Mouse (Mus musculus): ENCODE measurements around the gene Adgrv1.

Adgrv1 gene

DNA sequence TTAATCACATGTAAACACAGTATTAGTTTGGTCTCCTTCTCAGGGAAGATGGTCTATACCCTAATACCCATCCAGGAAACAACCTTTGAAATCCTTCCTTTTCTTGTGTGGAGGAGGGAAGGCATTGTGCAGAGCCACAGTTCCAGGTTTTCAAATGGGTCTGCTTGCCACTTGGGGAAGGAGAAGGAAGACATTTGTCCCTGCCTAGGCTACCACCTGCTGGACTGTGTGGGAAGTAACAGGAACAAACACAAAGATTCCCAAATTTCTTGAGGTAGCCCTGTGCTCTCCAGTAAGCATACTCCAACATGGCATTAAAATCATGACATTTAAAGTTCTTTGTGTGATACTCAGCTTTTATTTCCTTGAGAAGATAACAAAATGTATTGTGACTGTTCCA is 477.6 kb downstream of the Adgrv1 start:
- DNase-seq (ENCODE audit: extremely low read depth, low read depth), result no peak

DNA sequence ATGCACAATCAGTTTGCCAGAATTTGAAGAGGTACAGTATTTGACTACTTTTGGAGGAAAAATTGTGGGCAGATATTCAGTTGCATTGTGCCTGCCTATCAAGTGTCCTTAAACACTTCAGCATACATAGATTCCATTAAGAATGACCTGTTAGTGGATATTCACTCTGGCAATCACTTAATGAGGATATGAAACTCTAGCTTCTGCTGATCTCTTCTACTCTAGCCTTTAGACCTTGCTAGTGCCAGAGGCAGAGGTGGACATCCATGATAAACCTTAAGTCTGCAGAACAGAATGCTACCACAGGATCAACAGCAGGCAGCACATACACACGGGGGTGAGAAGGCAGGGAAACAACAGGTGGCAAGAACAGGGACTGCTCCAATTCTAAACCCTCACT is 488.5 kb downstream of the Adgrv1 start:
- DNase-seq (ENCODE audit: extremely low read depth, low read depth), result no peak

DNA sequence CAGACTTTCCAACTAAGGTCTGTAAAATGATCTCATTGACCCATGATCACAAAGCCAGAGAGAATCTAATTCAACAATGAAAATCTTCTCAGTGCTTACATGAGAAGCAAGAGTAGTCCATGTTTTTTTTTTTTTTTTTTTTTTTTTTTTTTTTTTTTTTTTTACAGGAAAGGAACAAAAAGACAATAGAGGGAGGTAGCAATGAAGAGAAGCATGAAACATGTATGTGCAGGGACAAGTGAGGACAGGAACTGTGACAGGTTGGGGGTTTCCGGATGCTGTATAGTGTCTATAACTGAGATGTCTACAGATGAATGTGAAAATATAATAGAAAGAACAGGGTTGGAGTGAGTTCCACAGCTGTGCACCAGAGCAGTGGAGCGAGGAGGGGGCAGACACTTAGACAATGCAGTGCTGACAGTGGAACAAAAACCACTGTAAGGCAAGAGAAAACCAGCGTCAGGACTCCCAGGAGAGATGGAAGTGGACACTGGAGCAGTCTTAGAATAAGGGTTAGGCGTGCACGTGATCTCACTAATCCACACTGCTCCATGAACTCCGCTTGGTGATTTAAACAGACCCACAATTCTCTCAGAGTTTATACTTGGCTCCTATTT is 490.6 kb downstream of the Adgrv1 start:
- DNase-seq (ENCODE audit: extremely low read depth, low read depth), result no peak

DNA sequence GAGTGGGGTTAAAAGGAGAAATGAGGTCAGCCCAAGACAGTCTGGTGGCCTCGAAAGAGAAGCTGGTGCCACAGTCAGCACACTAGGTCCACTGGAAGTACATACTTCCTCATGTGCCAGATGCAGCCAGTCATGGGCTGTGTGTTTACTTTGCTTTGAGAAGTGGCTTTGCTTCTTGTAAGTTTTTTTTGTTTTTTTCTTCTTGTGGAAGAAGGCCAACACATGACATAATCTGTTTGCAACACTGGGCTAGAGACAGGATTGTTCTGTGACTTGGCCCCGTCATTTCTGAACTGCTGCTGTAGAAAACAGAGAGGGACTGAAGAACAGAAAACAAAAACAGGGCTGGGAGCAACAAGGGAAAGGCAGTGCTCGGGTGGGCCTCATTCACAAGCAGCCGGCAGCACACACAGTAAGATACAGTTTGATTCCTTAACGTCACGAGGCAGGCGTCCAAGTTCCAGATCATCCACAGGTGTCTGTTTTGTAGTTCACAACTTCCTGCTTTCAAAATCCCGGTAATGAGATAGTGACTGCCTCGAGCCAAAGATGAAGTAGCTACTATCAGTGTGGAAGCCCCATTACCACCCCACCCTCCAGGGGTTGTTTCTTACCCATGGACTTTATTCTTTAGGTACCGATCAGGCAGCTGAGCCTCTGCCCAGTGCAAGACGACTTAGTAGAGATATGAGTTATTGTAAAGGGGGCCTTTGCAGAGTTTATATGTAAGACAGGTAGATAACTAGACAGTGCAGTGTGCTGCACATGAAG is 496.1 kb downstream of the Adgrv1 start:
- no peak for DNase-seq (ENCODE audit: extremely low read depth, low read depth)

DNA sequence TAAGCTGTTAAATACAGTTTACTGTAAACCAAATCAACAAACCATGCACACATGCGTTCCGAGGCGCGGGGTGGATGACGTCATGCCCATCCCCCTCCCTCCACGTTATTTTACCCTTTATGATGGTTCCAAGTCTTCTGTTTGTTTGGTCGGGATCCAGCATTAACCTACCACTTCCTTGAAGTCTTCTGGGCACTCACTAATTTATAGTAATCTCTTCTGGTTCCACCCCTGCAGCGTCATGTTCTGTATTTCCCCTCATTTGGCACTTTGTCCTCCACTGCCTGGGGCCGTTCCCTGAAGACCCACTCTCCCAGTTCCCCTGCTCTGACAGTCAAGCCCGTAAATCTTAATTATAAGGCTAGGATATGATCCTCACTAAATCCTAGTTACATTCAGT is 497.0 kb downstream of the Adgrv1 start:
- no peak for DNase-seq (ENCODE audit: extremely low read depth, low read depth)

DNA sequence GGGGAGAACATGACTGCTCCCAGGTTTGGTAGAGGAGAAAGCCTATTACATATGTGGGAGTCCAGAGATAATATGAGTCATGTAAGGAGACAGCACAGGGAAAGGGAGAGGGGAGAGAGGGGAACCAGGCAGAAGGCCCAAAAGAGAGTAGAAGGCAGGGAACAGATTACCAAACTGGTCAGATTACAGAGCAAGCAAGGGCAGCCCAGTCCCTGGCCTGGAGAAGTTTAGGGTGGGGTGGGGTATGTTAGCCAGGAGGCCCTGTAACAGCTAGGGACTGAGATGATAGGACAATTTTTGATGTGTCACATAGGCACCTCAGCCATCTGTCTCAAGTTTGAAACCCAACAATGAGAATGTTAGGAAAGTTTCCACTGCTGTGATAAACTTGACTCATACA is 498.5 kb downstream of the Adgrv1 start:
- DNase-seq (ENCODE audit: extremely low read depth, low read depth), result no peak

DNA sequence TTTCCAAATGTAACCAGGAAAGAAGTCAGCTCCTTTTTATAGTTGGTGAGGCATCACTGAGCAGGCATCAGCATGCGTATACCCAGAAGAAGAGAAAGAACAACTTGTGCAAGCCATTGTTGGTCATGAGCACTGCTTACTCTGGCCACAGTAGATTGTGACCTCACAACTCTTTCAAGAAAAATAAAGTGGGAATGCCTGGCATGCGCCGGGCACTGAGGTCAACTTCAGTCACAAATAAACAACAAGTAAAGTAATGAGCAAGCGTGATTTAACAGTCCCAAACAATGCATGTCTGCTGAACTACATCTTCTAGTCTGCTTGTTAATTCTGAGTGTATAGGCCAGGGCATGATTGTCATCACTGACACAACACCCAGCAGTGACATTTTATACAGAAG is 499.6 kb downstream of the Adgrv1 start:
- no peak for DNase-seq (ENCODE audit: extremely low read depth, low read depth)

DNA sequence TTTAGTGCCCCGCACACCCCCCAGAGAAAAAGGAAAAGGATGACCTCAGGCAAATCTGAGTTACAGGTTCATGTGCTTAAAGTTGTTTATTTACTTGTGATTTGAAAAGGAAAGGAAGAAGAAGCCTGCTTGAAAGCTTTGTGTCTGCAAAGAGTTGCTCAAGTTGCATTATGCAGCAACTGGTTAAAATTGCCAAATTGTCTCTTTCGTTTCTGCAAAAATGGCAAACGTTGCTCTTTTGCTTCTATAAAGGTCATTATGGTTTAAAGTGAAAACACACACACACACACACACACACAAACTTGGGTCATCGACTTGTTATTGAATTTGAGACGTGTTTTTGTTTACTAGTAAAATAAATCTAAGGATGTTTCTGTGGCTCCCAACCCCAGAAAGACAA is 500.3 kb downstream of the Adgrv1 start:
- no peak for DNase-seq (ENCODE audit: extremely low read depth, low read depth)

DNA sequence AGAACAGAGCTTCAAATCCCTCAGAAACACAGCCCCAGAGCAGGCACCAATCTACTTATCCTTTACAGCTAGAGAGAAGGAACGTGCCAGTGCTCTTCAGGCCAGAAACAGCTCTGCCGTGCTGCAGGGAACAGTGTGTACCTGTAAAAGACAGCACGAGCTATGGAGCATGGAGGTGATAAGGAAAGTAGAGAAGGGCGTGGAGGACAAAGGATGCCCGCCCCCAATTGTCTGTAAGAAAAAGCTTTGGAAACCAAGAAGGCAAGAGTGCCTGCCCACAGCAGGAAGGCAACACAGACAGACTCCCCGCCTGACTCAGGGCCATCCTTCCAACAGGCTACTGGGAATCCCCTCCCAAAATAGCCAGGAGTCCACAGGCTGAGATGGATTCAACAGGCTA is 501.1 kb downstream of the Adgrv1 start:
- DNase-seq (ENCODE audit: extremely low read depth, low read depth), result no peak

DNA sequence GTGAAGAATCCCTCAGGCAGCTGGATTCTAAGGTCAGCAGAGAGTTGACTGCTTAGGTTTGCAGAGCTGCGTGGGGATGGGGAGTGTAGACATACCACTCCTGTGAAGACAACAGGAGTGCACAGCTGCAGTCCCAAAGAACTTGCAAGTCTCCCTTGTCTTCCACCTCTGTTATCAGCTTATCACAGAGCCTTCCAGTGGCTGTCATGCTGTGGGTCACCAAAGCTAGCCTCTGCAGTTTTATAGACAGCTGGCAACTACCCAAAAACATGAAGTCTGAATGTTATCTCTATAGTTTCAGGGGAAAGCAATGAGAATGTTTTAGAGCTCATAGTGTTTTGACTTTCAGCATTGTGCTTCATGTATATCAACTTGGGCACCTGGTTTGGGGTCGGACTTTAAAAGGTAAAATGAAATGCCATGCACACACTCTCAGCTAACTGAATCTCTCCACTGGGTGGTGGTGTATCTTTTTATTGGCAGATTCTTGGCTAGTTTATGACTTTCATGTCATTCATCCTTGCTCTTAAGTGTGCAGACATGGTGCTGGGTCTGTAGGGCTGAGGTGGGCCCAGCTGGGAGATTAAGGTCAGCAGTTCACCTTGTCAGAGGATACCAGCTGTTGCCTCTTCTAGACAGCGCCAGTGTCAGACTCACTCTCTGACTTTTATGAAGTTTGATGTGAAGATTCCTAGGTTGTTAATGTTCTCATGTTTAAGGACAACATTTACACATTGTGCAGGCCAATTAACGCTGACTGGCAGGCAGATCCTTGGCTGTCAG is 502.0 kb downstream of the Adgrv1 start:
- peak; percentile 60 for DNase-seq (ENCODE audit: extremely low read depth, low read depth)

DNA sequence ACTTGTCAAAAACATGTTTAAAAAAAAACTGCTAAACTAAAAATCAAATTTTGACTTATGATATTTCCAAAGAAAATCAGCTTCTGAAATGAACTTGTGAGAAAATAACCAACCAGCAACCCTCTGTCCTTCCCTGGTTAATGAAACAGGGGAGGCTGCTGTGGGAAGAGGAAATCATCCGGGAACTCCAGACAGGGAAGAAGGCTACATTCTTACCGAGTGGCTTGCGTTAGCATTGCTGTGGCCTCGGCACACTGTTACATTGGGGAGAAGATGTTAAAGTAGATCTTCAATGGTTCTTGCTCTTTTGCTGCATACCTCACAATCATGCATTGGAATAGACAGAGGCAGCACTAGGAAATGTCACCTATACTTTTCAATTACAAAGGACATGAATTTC is 507.1 kb downstream of the Adgrv1 start:
- DNase-seq (ENCODE audit: extremely low read depth, low read depth), result no peak

DNA sequence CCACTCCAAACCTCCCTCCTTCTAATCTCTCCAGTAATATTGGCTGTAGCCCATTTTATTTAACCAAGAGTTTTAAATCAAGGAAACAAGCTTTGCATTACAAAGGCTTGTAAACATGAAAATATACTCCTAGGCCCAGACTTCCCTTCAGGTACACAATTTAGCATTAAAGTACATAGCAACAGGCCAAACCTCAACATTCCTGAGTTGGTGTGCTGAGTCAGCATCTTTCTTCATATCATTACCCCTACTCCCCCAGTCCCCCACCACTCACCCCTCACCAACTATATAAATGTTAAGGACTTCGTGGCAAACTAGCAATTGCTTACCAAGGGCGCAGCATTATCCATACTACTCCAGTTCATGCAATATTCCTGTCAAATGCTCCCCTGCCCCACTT is 510.7 kb downstream of the Adgrv1 start:
- no peak for DNase-seq (ENCODE audit: extremely low read depth, low read depth)

DNA sequence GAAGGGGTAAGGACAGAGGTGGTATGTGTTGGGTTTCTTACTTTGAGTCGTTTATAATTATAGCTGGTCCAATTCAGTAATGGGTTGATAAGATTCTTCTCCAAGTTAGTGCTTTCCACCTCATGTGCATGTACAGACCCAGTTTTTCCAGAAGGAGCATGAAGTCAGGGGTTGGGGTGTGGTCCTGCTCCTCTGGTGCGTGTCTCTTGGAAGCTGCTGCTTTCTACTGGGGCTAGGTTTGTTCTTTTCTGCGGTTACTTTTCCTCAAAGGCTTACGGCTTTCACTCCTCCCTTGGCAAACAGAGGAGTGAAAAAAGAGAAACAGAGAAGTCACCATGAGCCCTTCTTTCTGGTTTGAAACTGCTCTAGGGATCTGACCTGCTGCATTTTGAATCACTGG is 522.5 kb downstream of the Adgrv1 start:
- no peak for DNase-seq (ENCODE audit: extremely low read depth, low read depth)

DNA sequence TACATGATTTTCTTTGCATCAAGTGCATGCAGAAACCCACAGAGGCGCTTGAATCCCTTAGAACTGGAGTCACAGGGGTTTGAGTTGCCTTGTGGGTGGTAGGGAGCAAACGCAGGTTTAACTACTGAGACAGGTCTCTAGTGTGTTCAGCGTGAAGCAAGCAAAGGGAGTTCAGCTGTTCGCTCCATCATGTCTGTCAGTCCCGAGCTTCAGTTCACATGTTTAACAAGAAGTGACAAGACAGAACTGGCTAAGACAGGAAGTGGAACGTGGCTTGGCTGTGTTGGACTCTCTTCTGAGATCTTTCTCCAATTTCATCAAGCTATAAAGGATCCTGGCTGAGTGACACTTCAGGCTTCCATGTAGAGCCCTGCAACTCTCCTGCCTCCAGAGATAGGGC is 523.3 kb downstream of the Adgrv1 start:
- no peak for DNase-seq (ENCODE audit: extremely low read depth, low read depth)

DNA sequence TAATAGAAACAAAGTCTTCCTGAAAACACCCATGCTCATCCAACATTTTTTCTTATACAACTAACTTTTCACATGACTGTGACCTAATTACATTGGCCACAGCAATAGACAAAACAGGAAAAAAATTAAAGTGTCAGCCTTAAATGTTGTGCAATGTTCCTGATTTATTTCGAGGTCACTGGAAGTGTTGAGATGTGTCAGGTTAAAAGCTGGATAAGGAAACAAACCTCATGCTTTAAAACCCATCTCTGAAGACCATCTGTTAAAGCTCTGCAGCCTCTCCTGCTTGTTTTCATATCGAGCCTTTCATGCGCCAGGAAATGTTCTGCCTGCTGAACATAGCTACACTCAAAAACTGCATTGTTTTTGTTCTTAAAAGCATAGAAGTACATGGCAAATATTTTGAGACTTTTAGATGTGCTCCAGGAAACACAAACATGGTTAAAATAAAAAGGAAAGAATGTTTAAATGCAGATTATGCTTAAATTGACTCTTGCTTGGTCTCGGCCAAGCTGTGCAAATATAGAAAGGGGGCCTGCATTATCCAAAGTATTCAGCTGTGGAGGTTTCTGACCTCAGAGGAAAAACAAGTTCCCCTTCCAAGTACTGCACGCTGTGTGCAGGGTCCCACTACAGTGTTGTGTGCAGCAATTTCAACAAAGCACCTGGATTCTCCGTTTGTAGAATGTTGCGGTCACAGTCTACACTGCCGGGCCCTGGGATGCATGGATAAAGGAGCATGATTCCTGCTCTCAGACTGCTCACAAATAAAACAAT is 524.2 kb downstream of the Adgrv1 start:
- DNase-seq (ENCODE audit: extremely low read depth, low read depth), result no peak

DNA sequence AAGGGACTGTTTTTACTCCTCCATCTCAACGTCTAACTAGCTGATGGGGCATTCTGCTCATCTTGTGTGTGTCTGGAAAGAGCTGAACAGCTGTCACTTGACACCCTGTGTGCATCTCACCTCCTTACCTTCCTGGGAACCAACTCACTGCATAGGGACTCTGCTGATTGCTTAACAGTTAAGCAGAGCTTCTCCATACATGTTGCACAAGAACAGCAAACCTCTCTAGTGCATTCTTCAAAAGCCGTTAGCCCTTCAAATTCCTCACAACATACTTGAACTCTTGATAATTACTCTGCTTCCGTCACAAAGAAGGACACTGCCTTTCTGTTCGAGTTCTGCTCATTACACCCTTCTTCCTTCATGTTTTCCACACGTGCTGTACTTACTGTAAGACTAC is 525.5 kb downstream of the Adgrv1 start:
- no peak for DNase-seq (ENCODE audit: extremely low read depth, low read depth)

DNA sequence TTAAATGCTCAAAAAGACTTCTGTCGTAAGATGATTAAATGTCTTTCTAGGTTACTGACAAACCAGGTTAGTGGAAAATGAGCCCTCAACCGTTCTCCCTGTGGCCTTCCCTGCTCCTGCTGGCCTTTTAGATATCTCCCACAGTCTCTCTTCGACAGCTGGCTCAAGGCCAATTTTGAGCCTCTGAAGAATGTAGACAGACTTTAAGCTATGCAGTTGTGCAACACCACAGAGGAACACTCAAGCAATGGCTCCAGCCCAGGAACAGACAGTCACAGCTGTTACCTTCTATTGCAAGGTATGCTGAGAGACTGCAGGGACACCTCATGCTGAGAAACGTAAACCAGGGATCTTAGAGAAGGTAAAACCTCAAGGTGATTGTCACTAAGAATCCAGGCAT is 529.2 kb downstream of the Adgrv1 start:
- no peak for DNase-seq (ENCODE audit: extremely low read depth, low read depth)

DNA sequence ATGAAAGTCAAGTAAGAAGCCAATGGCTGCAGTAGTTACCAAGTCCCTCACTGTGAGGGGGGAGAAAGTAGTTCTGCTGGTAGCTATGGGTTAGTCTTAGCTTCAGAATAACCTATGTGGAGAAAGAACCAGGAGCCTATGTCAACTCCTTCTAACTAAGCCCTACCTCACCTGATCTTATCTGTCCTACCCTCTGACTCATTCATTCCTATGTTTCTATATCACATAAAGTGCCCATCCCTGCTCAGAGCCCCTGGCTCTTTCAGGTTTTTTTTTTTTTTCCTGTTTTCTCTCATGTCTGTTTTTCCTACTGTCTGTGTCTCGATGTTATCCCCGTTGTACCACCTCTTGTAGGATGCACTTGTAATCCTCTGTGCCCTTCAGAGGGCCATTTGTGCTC is 536.5 kb downstream of the Adgrv1 start:
- no peak for DNase-seq (ENCODE audit: extremely low read depth, low read depth)

DNA sequence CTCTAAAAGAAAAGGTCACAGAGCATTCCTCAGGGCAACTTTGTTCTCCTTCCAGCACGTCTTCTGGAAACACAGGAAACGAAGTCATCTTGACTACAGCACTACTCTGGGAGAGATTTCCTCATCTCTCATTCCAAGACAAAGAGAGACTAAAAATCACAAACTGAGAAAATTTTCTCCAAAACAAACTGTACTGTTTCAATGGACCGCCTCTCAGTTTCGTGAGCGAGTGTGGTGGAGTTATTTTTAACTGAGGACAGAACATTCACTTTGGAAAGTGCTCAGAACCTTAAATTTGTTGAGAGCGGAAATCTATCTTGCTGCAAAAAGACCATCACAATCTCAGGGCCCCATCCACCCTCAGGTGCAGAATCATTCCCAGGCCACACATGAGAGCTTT is 538.4 kb downstream of the Adgrv1 start:
- no peak for DNase-seq (ENCODE audit: extremely low read depth, low read depth)

DNA sequence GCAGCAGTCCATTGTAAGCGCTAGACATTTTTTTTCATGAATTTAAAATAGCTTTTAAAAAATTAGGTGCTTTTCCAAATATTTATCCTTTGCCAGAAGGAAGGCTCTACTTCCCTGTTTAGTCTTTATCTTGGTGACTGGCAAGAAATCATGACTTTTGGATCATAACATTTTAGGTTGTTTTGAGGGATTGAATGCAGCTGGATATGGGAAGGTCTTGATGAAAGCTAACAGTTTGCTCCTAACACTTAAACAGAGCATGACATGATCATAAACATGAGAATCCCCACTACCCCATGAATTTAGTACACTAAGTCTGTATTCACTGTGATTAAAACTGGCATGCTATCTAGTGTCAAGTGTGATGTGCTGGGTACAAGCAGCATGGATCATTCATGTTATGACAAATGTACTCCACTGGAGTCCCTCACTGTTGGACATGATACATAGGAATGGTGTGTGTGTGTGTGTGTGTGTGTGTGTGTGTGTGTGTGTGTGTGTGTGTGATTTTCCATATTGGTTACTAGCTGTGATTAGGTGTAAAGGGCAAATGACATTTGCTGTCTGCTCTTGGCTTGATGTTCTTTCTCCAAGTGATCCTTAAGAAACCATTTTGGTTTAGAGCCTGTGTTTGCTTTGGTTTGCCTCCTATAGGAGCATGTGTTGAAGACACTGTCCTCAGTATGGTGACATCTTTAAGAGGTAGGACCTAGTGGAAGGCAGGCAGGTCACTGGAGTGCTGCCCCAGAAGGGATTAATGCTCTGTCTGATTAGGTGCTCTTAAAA is 542.7 kb downstream of the Adgrv1 start:
- DNase-seq (ENCODE audit: extremely low read depth, low read depth), result no peak

All from MEL-GATA-1-ER (cell line).